Mouse (Mus musculus): ENCODE measurements at regions not wholly inside any gene's neighbourhood (a gene's known extent, or its start where the extent isn't known, plus 50 kb on each side); places are given as distances from the start of the nearest gene placed in this dataset.

- no peak for TF ChIP-seq GATA1 (IDR thresholded peaks at IDR 0.05; ENCODE audit: low read length)
Observed at GRCm38 (mm10) chr15:51504016-51504760, 2380.5 kb upstream of the Gm7489 start.

- no peak for TF ChIP-seq GATA1 (IDR thresholded peaks at IDR 0.05; ENCODE audit: low read length)
Observed at GRCm38 (mm10) chr15:51504789-51505188, 2379.9 kb upstream of the Gm7489 start.

GRCm38 (mm10) chr15:51507126-51507525 is 2377.6 kb upstream of the Gm7489 start:
- no peak for TF ChIP-seq GATA1 (IDR thresholded peaks at IDR 0.05; ENCODE audit: low read length)

- no peak for TF ChIP-seq GATA1 (IDR thresholded peaks at IDR 0.05; ENCODE audit: low read length)
Observed at GRCm38 (mm10) chr15:51511319-51511718, 2373.4 kb upstream of the Gm7489 start.

GRCm38 (mm10) chr15:51536317-51536716 is 2348.4 kb upstream of the Gm7489 start:
- TF ChIP-seq GATA1 (IDR thresholded peaks at IDR 0.05; ENCODE audit: low read length) = no peak

- TF ChIP-seq GATA1 (IDR thresholded peaks at IDR 0.05; ENCODE audit: low read length) = no peak
Observed at GRCm38 (mm10) chr15:51551216-51551775, 2333.4 kb upstream of the Gm7489 start.

- no peak for TF ChIP-seq GATA1 (IDR thresholded peaks at IDR 0.05; ENCODE audit: low read length)
Observed at GRCm38 (mm10) chr15:51558215-51558614, 2326.5 kb upstream of the Gm7489 start.

- TF ChIP-seq GATA1 (IDR thresholded peaks at IDR 0.05; ENCODE audit: low read length) = no peak
Observed at GRCm38 (mm10) chr15:51565543-51565942, 2319.2 kb upstream of the Gm7489 start.

- no peak for TF ChIP-seq GATA1 (IDR thresholded peaks at IDR 0.05; ENCODE audit: low read length)
Observed at GRCm38 (mm10) chr15:51570631-51571030, 2314.1 kb upstream of the Gm7489 start.

GRCm38 (mm10) chr15:51574538-51575105 is 2310.1 kb upstream of the Gm7489 start:
- no peak for TF ChIP-seq GATA1 (IDR thresholded peaks at IDR 0.05; ENCODE audit: low read length)

- TF ChIP-seq GATA1 (IDR thresholded peaks at IDR 0.05; ENCODE audit: low read length) = no peak
Observed at GRCm38 (mm10) chr15:51583636-51584035, 2301.1 kb upstream of the Gm7489 start.

- no peak for TF ChIP-seq GATA1 (IDR thresholded peaks at IDR 0.05; ENCODE audit: low read length)
Observed at GRCm38 (mm10) chr15:51586146-51586545, 2298.6 kb upstream of the Gm7489 start.

- no peak for TF ChIP-seq GATA1 (IDR thresholded peaks at IDR 0.05; ENCODE audit: low read length)
Observed at GRCm38 (mm10) chr15:51591406-51592068, 2293.2 kb upstream of the Gm7489 start.

GRCm38 (mm10) chr15:51592069-51592435 is 2292.7 kb upstream of the Gm7489 start:
- no peak for TF ChIP-seq GATA1 (IDR thresholded peaks at IDR 0.05; ENCODE audit: low read length)

- TF ChIP-seq GATA1 (IDR thresholded peaks at IDR 0.05; ENCODE audit: low read length) = no peak
Observed at GRCm38 (mm10) chr15:51592511-51593498, 2291.9 kb upstream of the Gm7489 start.
